Mouse (Mus musculus): ENCODE measurements around the gene Slc8a2.

DNA sequence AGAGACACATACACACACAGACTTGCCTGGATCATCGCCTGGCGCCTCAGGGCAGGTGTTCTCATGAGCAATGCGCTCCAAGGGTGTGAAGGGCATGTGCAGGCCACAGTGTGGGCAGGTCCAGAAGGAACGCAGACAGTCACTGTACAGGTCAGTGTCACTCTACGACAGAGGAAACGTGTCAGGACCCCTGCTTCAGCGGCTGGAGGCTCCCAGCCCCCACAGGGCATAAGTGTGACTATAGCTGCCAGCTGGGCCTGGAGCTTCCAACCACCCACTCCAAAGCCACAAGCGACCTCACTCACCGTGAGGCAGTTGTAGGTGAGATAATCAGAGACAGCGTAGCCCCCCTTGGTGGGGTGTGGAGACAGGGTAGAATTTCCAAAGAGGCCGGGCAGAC is 68.9 kb downstream of the Slc8a2 start:
- TF ChIP-seq CTCF (IDR thresholded peaks at IDR 0.05; ENCODE audit: extremely low read depth, insufficient read length, insufficient replicate concordance, low read depth, low read length) = no peak
- TF ChIP-seq POLR2A (IDR thresholded peaks at IDR 0.05; ENCODE audit: low read depth, low read length) = no peak

Measured in small intestine, adult 2 months (tissue).